Mouse (Mus musculus): ENCODE data around the gene Pcgf5. TPM values are rescaled to one million over a fixed set of nuclear protein-coding genes. Genes with fewer than 3 reads are reported as not detected.

The Pcgf5 gene
- total RNA-seq, 2 experiments from 2014 or later, result 27.8 to 28.1 TPM

- DNase-seq (ENCODE audit: extremely low spot score in 1 of 2, low spot score in 2 of 2), result no peak
- Histone ChIP-seq H3K27ac (no peak overlapping the region), H3K4me3 (no peak overlapping the region)
- no peak for TF ChIP-seq CTCF (IDR thresholded peaks at IDR 0.05)
- intact Hi-C loops (cut with DNase I), result loop anchor here (1.0 kb wide), 1 partner anchor 168 kb away; no protein-coding TSS in a partner anchor
These were observed 2.8 kb downstream of the Pcgf5 start for GRCm38 (mm10) chr19:36350870-36351269.

GRCm38 (mm10) chr19:36362541-36362940 is 14.4 kb downstream of the Pcgf5 start:
- Histone ChIP-seq H3K27ac (no peak overlapping the region), H3K4me3 (no peak overlapping the region)
- no peak for TF ChIP-seq CTCF (IDR thresholded peaks at IDR 0.05)
- DNase-seq (ENCODE audit: extremely low spot score in 1 of 2, low spot score in 2 of 2), result no peak
- intact Hi-C loops (cut with DNase I), result no loop called here

GRCm38 (mm10) chr19:36364757-36365156 is 16.6 kb downstream of the Pcgf5 start:
- TF ChIP-seq CTCF (IDR thresholded peaks at IDR 0.05), result no peak
- intact Hi-C loops (cut with DNase I), result no loop called here
- Histone ChIP-seq H3K4me3 (no peak overlapping the region), H3K27ac (no peak overlapping the region)
- no peak for DNase-seq (ENCODE audit: extremely low spot score in 1 of 2, low spot score in 2 of 2)

- intact Hi-C loops (cut with DNase I), result no loop called here
- Histone ChIP-seq H3K27ac (no peak overlapping the region), H3K4me3 (no peak overlapping the region)
- no peak for TF ChIP-seq CTCF (IDR thresholded peaks at IDR 0.05)
- DNase-seq (ENCODE audit: extremely low spot score in 1 of 2, low spot score in 2 of 2), result no peak
These were observed 23.4 kb downstream of the Pcgf5 start for GRCm38 (mm10) chr19:36371478-36371877.

- H3K4me3 ChIP-seq, result no peak overlapping the region
- no peak for TF ChIP-seq CTCF (IDR thresholded peaks at IDR 0.05)
- intact Hi-C loops (cut with DNase I), result no loop called here
- no peak for DNase-seq (ENCODE audit: extremely low spot score in 1 of 2, low spot score in 2 of 2)
- H3K27ac ChIP-seq, result no peak overlapping the region
These were observed 25.0 kb downstream of the Pcgf5 start for GRCm38 (mm10) chr19:36373056-36373621.

GRCm38 (mm10) chr19:36375200-36375783 is 27.2 kb downstream of the Pcgf5 start:
- no peak overlapping the region for H3K27ac ChIP-seq
- no peak for DNase-seq (ENCODE audit: extremely low spot score in 1 of 2, low spot score in 2 of 2)
- intact Hi-C loops (cut with DNase I), result no loop called here
- no peak overlapping the region for H3K4me3 ChIP-seq
- no peak for TF ChIP-seq CTCF (IDR thresholded peaks at IDR 0.05)

GRCm38 (mm10) chr19:36377729-36378128 is 29.6 kb downstream of the Pcgf5 start:
- TF ChIP-seq CTCF (IDR thresholded peaks at IDR 0.05), result no peak
- no peak overlapping the region for H3K27ac ChIP-seq
- intact Hi-C loops (cut with DNase I), result no loop called here
- no peak for DNase-seq (ENCODE audit: extremely low spot score in 1 of 2, low spot score in 2 of 2)
- H3K4me3 ChIP-seq, result no peak overlapping the region

- intact Hi-C loops (cut with DNase I), result no loop called here
- Histone ChIP-seq H3K27ac (no peak overlapping the region), H3K4me3 (no peak overlapping the region)
- TF ChIP-seq CTCF (IDR thresholded peaks at IDR 0.05), result no peak
- DNase-seq (ENCODE audit: extremely low spot score in 1 of 2, low spot score in 2 of 2), result no peak
These were observed 30.6 kb downstream of the Pcgf5 start for GRCm38 (mm10) chr19:36378511-36379232.

- no peak for DNase-seq (ENCODE audit: extremely low spot score in 1 of 2, low spot score in 2 of 2)
- Histone ChIP-seq H3K4me3 (no peak overlapping the region), H3K27ac (no peak overlapping the region)
- intact Hi-C loops (cut with DNase I), result no loop called here
- TF ChIP-seq CTCF (IDR thresholded peaks at IDR 0.05), result no peak
These were observed 34.8 kb downstream of the Pcgf5 start for GRCm38 (mm10) chr19:36382901-36383300.

- no peak for TF ChIP-seq CTCF (IDR thresholded peaks at IDR 0.05)
- no peak overlapping the region for H3K27ac ChIP-seq
- no peak overlapping the region for H3K4me3 ChIP-seq
- no peak for DNase-seq (ENCODE audit: extremely low spot score in 1 of 2, low spot score in 2 of 2)
- intact Hi-C loops (cut with DNase I), result no loop called here
These were observed 35.9 kb downstream of the Pcgf5 start for GRCm38 (mm10) chr19:36383977-36384376.

- no peak for TF ChIP-seq CTCF (IDR thresholded peaks at IDR 0.05)
- H3K4me3 ChIP-seq, result no peak overlapping the region
- DNase-seq (ENCODE audit: extremely low spot score in 1 of 2, low spot score in 2 of 2), result no peak
- intact Hi-C loops (cut with DNase I), result no loop called here
- H3K27ac ChIP-seq, result no peak overlapping the region
These were observed 36.3 kb downstream of the Pcgf5 start for GRCm38 (mm10) chr19:36384426-36384825.

GRCm38 (mm10) chr19:36388502-36388901 is 40.4 kb downstream of the Pcgf5 start:
- Histone ChIP-seq H3K27ac (no peak overlapping the region), H3K4me3 (no peak overlapping the region)
- intact Hi-C loops (cut with DNase I), result no loop called here
- DNase-seq (ENCODE audit: extremely low spot score in 1 of 2, low spot score in 2 of 2), result no peak
- no peak for TF ChIP-seq CTCF (IDR thresholded peaks at IDR 0.05)

Measured in left cerebral cortex, adult 2 months (tissue).